Mouse (Mus musculus): ENCODE measurements around the gene Tspan33.

- TF ChIP-seq ZC3H11A (IDR thresholded peaks at IDR 0.05; ENCODE audit: borderline replicate concordance, low read depth, low read length) (no peak), MAFK (IDR thresholded peaks at IDR 0.05; ENCODE audit: insufficient read depth, low read depth, low read length) (no peak)
Observed at GRCm38 (mm10) chr6:29766874-29767273, 72.9 kb downstream of the Tspan33 start.
